Mouse (Mus musculus) liver, embryonic 12.5 days (tissue): ENCODE measurements around the gene Spire2. TPM values are rescaled to one million over a fixed set of nuclear protein-coding genes. Genes with fewer than 3 reads are reported as not detected.

Source experiments
- ATAC-seq: fragments of 200-750 bp; cut with Nextera tagmentation; 2 replicates; pipeline ENCODE4 v1.8.0; 2017; ENCODE audit warnings: moderate number of reproducible peaks, mild to moderate bottlenecking, moderate library complexity
- H3K27ac ChIP-seq: fragments of 300-500 bp; sonication (generic); 2 replicates; pipeline ENCODE4 v1.5.1; 2016; ENCODE audit warnings: mild to moderate bottlenecking
- H3K27me3 ChIP-seq: fragments of 300-500 bp; sonication (generic); replicated peaks from 2 replicates; pipeline ENCODE4 v1.6.1; 2016; ENCODE audit warnings: mild to moderate bottlenecking, moderate library complexity
- H3K36me3 ChIP-seq: fragments of 300-500 bp; sonication (generic); 2 replicates; pipeline ENCODE4 v1.6.1; 2016; ENCODE audit warnings: mild to moderate bottlenecking, moderate library complexity
- H3K4me1 ChIP-seq: fragments of 300-500 bp; sonication (generic); 2 replicates; pipeline ENCODE4 v1.6.1; 2016
- H3K4me2 ChIP-seq: fragments of 300-500 bp; sonication (generic); 2 replicates; pipeline ENCODE4 v1.6.1; 2016; ENCODE audit warnings: mild to moderate bottlenecking, moderate library complexity
- H3K4me3 ChIP-seq: fragments of 300-500 bp; sonication (generic); 2 replicates; pipeline ENCODE4 v1.5.1; 2016; ENCODE audit warnings: mild to moderate bottlenecking, moderate library complexity
- H3K9ac ChIP-seq: fragments of 300-500 bp; sonication (generic); 2 replicates; pipeline ENCODE4 v1.6.1; 2016; ENCODE audit warnings: mild to moderate bottlenecking, moderate library complexity
- H3K9me3 ChIP-seq: fragments of 300-500 bp; sonication (generic); replicated peaks from 2 replicates; pipeline ENCODE4 v1.6.1; 2016; ENCODE audit warnings: mild to moderate bottlenecking, moderate library complexity
- WGBS: fragments of 180-500 bp; shearing (Covaris S2); methylation state at CpG from one replicate; pipeline ENCODE4 v1.1.7; 2016; ENCODE audit not compliant: insufficient replicate concordance; 5-methylcytosine and 5-hydroxymethylcytosine counted together
- polyA plus RNA-seq: library from polyadenylated mRNA; unstranded; fragments of >200 nt; fragmentation: Nextera tagmentation; extraction: Ambion mirVana; gene quantifications from 2 replicates; pipeline ENCODE4 v1.2.1, GENCODE M21; 2016

Gene Spire2
- polyA plus RNA-seq, 1 experiment from 2014 or later, result 4.6 TPM

GRCm38 (mm10) chr8:123352786-123353185 is 20.3 kb downstream of the Spire2 start:
- H3K4me2 ChIP-seq, result no peak overlapping the region
- H3K4me1 ChIP-seq, result peaks cover 14% of the 10 kb centered on the region
- H3K4me3 ChIP-seq, result no peak overlapping the region
- H3K27me3 ChIP-seq, result peaks cover 25% of the 10 kb centered on the region
- H3K36me3 ChIP-seq, result no peaks in the 10 kb centered on the region; the same call in 1 of the 2 replicates
- no peak for ATAC-seq
- no peak overlapping the region for H3K27ac ChIP-seq
- H3K9me3 ChIP-seq, result no peaks in the 10 kb centered on the region
- no peak overlapping the region for H3K9ac ChIP-seq
- 53% methylated on average over 13 of the region's 13 CpGs for WGBS

GRCm38 (mm10) chr8:123353216-123353615 is 20.7 kb downstream of the Spire2 start:
- H3K27ac ChIP-seq, result no peak overlapping the region
- H3K4me3 ChIP-seq, result no peak overlapping the region
- no peak overlapping the region for H3K4me2 ChIP-seq
- ATAC-seq, result no peak
- peaks cover 25% of the 10 kb centered on the region for H3K27me3 ChIP-seq
- H3K4me1 ChIP-seq, result peaks cover 10% of the 10 kb centered on the region
- no peaks in the 10 kb centered on the region; the same call in 1 of the 2 replicates for H3K36me3 ChIP-seq
- H3K9ac ChIP-seq, result no peak overlapping the region
- H3K9me3 ChIP-seq, result no peaks in the 10 kb centered on the region
- WGBS, result 51% methylated on average over 11 of the region's 11 CpGs

GRCm38 (mm10) chr8:123361082-123361739 is 28.7 kb downstream of the Spire2 start:
- H3K4me3 ChIP-seq, result no peak overlapping the region
- no peaks in the 10 kb centered on the region for H3K4me1 ChIP-seq
- no peak overlapping the region for H3K9ac ChIP-seq
- no peak overlapping the region for H3K27ac ChIP-seq
- ATAC-seq, result peak; percentile 41; the same call in 1 of the 2 replicates
- H3K9me3 ChIP-seq, result no peaks in the 10 kb centered on the region
- H3K27me3 ChIP-seq, result no peaks in the 10 kb centered on the region
- H3K4me2 ChIP-seq, result no peak overlapping the region
- 35% methylated on average over 12 of the region's 12 CpGs for WGBS
- peaks cover 3% of the 10 kb centered on the region for H3K36me3 ChIP-seq

- peak within 1 kb of the TSS; percentile 87 for H3K4me3 ChIP-seq
- WGBS, result under 1% methylated on average over 75 of the region's 75 CpGs
- peaks cover 39% of the 10 kb centered on the region for H3K4me1 ChIP-seq
- H3K27ac ChIP-seq, result peak within 1 kb of the TSS; percentile 94
- no peaks in the 10 kb centered on the region for H3K27me3 ChIP-seq
- peaks cover 25% of the 10 kb centered on the region for H3K36me3 ChIP-seq
- H3K4me2 ChIP-seq, result peak within 1 kb of the TSS; percentile 84
- peak within 1 kb of the TSS; percentile 89 for H3K9ac ChIP-seq
- no peaks in the 10 kb centered on the region for H3K9me3 ChIP-seq
- peak; percentile 84 for ATAC-seq
Observed at GRCm38 (mm10) chr8:123373403-123374238, 41.1 kb downstream of the Spire2 start, which contains the start of gene Tcf25. TSS of gene Tcf25 (plus strand) at chr8:123373753.

GRCm38 (mm10) chr8:123374239-123374578 is 41.7 kb downstream of the Spire2 start:
- 1% methylated on average over 20 of the region's 20 CpGs for WGBS

GRCm38 (mm10) chr8:123375701-123376100 is 43.2 kb downstream of the Spire2 start:
- H3K27me3 ChIP-seq, result no peaks in the 10 kb centered on the region
- no peak overlapping the region; the same call in 1 of the 2 replicates for H3K4me2 ChIP-seq
- H3K4me1 ChIP-seq, result peaks cover 39% of the 10 kb centered on the region
- no peak for ATAC-seq
- H3K9me3 ChIP-seq, result no peaks in the 10 kb centered on the region
- no peak overlapping the region for H3K27ac ChIP-seq
- H3K36me3 ChIP-seq, result peaks cover 30% of the 10 kb centered on the region
- 86% methylated on average over 10 of the region's 10 CpGs for WGBS
- H3K9ac ChIP-seq, result no peak overlapping the region
- H3K4me3 ChIP-seq, result no peak overlapping the region

More at GRCm38 (mm10) chr8:123374239-123374578, 41.7 kb downstream of the Spire2 start:
- peak overlapping the region; percentile 84 for H3K4me2 ChIP-seq
- peak overlapping the region; percentile 89 for H3K9ac ChIP-seq
- no peaks in the 10 kb centered on the region for H3K9me3 ChIP-seq
- peak overlapping the region; percentile 87 for H3K4me3 ChIP-seq
- peak overlapping the region; percentile 94 for H3K27ac ChIP-seq
- H3K4me1 ChIP-seq, result peaks cover 39% of the 10 kb centered on the region
- H3K27me3 ChIP-seq, result no peaks in the 10 kb centered on the region
- peaks cover 25% of the 10 kb centered on the region for H3K36me3 ChIP-seq
- peak; percentile 79 for ATAC-seq

- 63% methylated on average over 8 of the region's 8 CpGs for WGBS
- ATAC-seq, result no peak
- no peak overlapping the region for H3K27ac ChIP-seq
Observed at GRCm38 (mm10) chr8:123376106-123376505, 43.6 kb downstream of the Spire2 start.

GRCm38 (mm10) chr8:123381711-123382110 is 49.2 kb downstream of the Spire2 start:
- no peak overlapping the region for H3K4me3 ChIP-seq
- H3K27ac ChIP-seq, result no peak overlapping the region
- H3K9me3 ChIP-seq, result no peaks in the 10 kb centered on the region
- no peak overlapping the region for H3K4me2 ChIP-seq
- H3K9ac ChIP-seq, result no peak overlapping the region
- no peaks in the 10 kb centered on the region for H3K27me3 ChIP-seq
- peaks cover 74% of the 10 kb centered on the region for H3K36me3 ChIP-seq
- no peaks in the 10 kb centered on the region for H3K4me1 ChIP-seq
- ATAC-seq, result no peak
- WGBS, result 81% methylated on average over 4 of the region's 4 CpGs

More at GRCm38 (mm10) chr8:123376106-123376505, 43.6 kb downstream of the Spire2 start:
- H3K36me3 ChIP-seq, result peaks cover 33% of the 10 kb centered on the region
- H3K4me3 ChIP-seq, result no peak overlapping the region
- H3K27me3 ChIP-seq, result no peaks in the 10 kb centered on the region
- no peak overlapping the region; the same call in 1 of the 2 replicates for H3K4me2 ChIP-seq
- H3K9me3 ChIP-seq, result no peaks in the 10 kb centered on the region
- H3K9ac ChIP-seq, result no peak overlapping the region
- peaks cover 39% of the 10 kb centered on the region for H3K4me1 ChIP-seq

GRCm38 (mm10) chr8:123382516-123382915 is 50.0 kb downstream of the Spire2 start:
- no peak overlapping the region for H3K9ac ChIP-seq
- no peaks in the 10 kb centered on the region for H3K4me1 ChIP-seq
- H3K27ac ChIP-seq, result no peak overlapping the region
- no peak for ATAC-seq
- no peaks in the 10 kb centered on the region for H3K27me3 ChIP-seq
- H3K4me3 ChIP-seq, result no peak overlapping the region
- H3K4me2 ChIP-seq, result no peak overlapping the region
- H3K36me3 ChIP-seq, result peaks cover 77% of the 10 kb centered on the region
- WGBS, result 83% methylated on average over 8 of the region's 8 CpGs
- no peaks in the 10 kb centered on the region for H3K9me3 ChIP-seq

GRCm38 (mm10) chr8:123384883-123385540 is 52.5 kb downstream of the Spire2 start:
- Histone ChIP-seq H3K27ac (no peak overlapping the region), H3K4me3 (no peak overlapping the region), H3K27me3 (no peaks in the 10 kb centered on the region), H3K9ac (no peak overlapping the region), H3K36me3 (peaks cover 92% of the 10 kb centered on the region), H3K4me2 (no peak overlapping the region), H3K9me3 (no peaks in the 10 kb centered on the region), H3K4me1 (no peaks in the 10 kb centered on the region)
- WGBS, result 61% methylated on average over 9 of the region's 9 CpGs
- ATAC-seq, result no peak

GRCm38 (mm10) chr8:123387041-123387440 is 54.5 kb downstream of the Spire2 start:
- peaks cover 100% of the 10 kb centered on the region for H3K36me3 ChIP-seq
- ATAC-seq, result no peak
- no peaks in the 10 kb centered on the region for H3K27me3 ChIP-seq
- H3K9ac ChIP-seq, result no peak overlapping the region
- no peaks in the 10 kb centered on the region for H3K9me3 ChIP-seq
- H3K27ac ChIP-seq, result no peak overlapping the region
- H3K4me3 ChIP-seq, result no peak overlapping the region
- H3K4me1 ChIP-seq, result no peaks in the 10 kb centered on the region
- no peak overlapping the region for H3K4me2 ChIP-seq
- WGBS, result 67% methylated on average over 3 of the region's 3 CpGs

GRCm38 (mm10) chr8:123387801-123388200 is 55.3 kb downstream of the Spire2 start:
- 83% methylated on average over 8 of the region's 8 CpGs for WGBS
- no peak overlapping the region for H3K9ac ChIP-seq
- H3K4me2 ChIP-seq, result no peak overlapping the region
- H3K4me3 ChIP-seq, result no peak overlapping the region
- no peaks in the 10 kb centered on the region for H3K4me1 ChIP-seq
- ATAC-seq, result no peak
- H3K36me3 ChIP-seq, result peaks cover 100% of the 10 kb centered on the region
- no peaks in the 10 kb centered on the region for H3K27me3 ChIP-seq
- no peaks in the 10 kb centered on the region for H3K9me3 ChIP-seq
- no peak overlapping the region for H3K27ac ChIP-seq
